Mouse (Mus musculus) spleen, adult 2 months (tissue): ENCODE results near the gene Mia3.

Experiments used
- CTCF ChIP-seq: fragments of 200-500 bp; IDR thresholded peaks from 2 replicates; pipeline ENCODE4 v1.5.1; 2011; ENCODE audit warnings: mild to moderate bottlenecking, inconsistent platforms; ENCODE audit not compliant: insufficient read depth, insufficient read length, insufficient replicate concordance; ENCODE audit errors: extremely low read depth
- POLR2A ChIP-seq: fragments of 200-500 bp; IDR thresholded peaks from 2 replicates; pipeline ENCODE4 v1.6.1; 2011; ENCODE audit warnings: low read depth, low read length, inconsistent platforms

DNA sequence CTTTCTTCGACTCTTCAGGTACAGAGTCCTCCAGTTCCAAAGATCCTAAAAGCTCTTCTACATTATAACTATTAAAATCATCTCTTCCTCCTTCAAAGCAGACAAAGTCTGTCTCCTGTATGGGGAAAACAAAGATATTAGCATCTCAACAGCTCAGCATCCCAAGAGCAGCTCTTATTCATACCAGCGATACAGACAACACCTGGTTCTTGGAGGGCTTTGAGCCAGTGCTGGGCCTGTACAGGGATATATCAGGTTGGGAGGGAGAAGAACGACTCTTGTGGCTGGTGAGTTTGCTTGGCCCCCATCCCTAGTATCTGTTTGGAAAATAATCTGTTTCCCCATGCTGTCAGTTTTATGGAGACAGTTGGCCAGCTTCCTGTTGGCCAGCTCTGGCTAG is 10.5 kb downstream of the Mia3 start:
- TF ChIP-seq CTCF (no peak), POLR2A (no peak)
